Mouse (Mus musculus) forebrain, embryonic 10.5 days (tissue): Measurements from ENCODE around the gene Phgr1. TPM values are rescaled to one million over a fixed set of nuclear protein-coding genes. Genes with fewer than 3 reads are reported as not detected.

Experiments
- DNase-seq: peaks from one replicate; pipeline ENCODE4 v3.0.0-alpha.2; 2017; ENCODE audit warnings: low spot score; ENCODE audit errors: extremely low spot score
- H3K27ac ChIP-seq: fragments of 300-500 bp; sonication (generic); 2 replicates; pipeline ENCODE4 v1.5.1; 2016; ENCODE audit warnings: mild to moderate bottlenecking
- H3K27me3 ChIP-seq: fragments of 300-500 bp; sonication (generic); 2 replicates; pipeline ENCODE4 v1.6.1; 2016; ENCODE audit warnings: mild to moderate bottlenecking; ENCODE audit not compliant: poor library complexity, severe bottlenecking
- H3K36me3 ChIP-seq: fragments of 300-500 bp; sonication (generic); replicated peaks from 2 replicates; pipeline ENCODE4 v1.6.1; 2016; ENCODE audit warnings: mild to moderate bottlenecking, moderate library complexity
- H3K4me1 ChIP-seq: fragments of 300-500 bp; sonication (generic); 2 replicates; pipeline ENCODE4 v1.6.1; 2016
- H3K4me3 ChIP-seq: fragments of 300-500 bp; sonication (generic); 2 replicates; pipeline ENCODE4 v1.5.1; 2016; ENCODE audit warnings: mild to moderate bottlenecking, moderate library complexity
- H3K9me3 ChIP-seq: fragments of 300-500 bp; sonication (generic); 2 replicates; pipeline ENCODE4 v1.6.1; 2016; ENCODE audit warnings: mild to moderate bottlenecking, moderate library complexity
- WGBS: fragments of 180-500 bp; shearing (Covaris S2); methylation state at CpG from one replicate; pipeline ENCODE4 v1.1.7; 2016; 5-methylcytosine and 5-hydroxymethylcytosine counted together
- polyA plus RNA-seq: library from polyadenylated mRNA; unstranded; fragments of >200 nt; fragmentation: Nextera tagmentation; extraction: Ambion mirVana; gene quantifications from 2 replicates; pipeline ENCODE4 v1.2.1, GENCODE M21; 2016

The Phgr1 gene
- polyA plus RNA-seq, 1 experiment from 2014 or later = not detected

GRCm38 (mm10) chr2:118741183-118741582 is 31.4 kb upstream of the Phgr1 start:
- DNase-seq = no peak
- Histone ChIP-seq H3K36me3 (no peaks in the 10 kb centered on the region), H3K9me3 (no peaks in the 10 kb centered on the region), H3K27me3 (peaks cover 39% of the 10 kb centered on the region), H3K27ac (no peak overlapping the region), H3K4me1 (peaks cover 15% of the 10 kb centered on the region), H3K4me3 (no peak overlapping the region)
- WGBS = 79% methylated on average over 9 of the region's 9 CpGs

DNA sequence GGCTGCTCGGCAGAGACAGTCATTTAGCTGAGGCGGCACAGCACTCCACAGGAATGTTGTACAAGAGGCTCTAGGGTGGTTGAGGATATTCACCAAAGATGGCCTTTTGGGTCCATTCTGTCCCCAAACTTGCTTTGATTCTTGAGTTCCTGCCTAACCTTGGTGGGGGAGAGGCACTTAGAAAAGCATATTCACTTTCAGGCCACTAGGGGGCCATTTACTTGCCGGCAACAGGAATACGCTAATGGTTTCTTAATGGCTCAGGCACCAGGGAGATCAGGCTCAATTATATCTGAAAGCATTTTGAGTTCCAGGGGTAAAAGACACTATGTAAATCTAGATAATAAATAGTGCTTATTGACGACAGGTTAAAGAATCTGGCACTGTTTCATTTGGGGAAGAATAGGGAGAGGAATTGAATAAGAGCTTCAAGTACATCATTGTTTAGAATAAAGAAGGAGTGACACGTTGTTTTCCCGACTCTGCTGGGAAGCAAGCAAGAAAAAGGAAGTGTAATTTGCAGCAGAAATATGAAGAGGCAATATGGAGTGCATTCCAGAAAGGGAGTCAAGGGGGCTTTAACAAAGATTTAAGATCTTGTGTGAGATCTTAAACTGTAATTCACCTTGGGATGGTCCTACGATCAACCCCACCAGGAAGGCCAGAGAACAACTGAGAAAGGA is 29.2 kb upstream of the Phgr1 start:
- Histone ChIP-seq H3K4me1 (peaks cover 37% of the 10 kb centered on the region), H3K4me3 (no peak overlapping the region), H3K9me3 (no peaks in the 10 kb centered on the region), H3K27ac (no peak overlapping the region), H3K27me3 (peaks cover 52% of the 10 kb centered on the region), H3K36me3 (no peaks in the 10 kb centered on the region)
- 32% methylated on average over 8 of the region's 8 CpGs for WGBS
- DNase-seq = no peak

DNA sequence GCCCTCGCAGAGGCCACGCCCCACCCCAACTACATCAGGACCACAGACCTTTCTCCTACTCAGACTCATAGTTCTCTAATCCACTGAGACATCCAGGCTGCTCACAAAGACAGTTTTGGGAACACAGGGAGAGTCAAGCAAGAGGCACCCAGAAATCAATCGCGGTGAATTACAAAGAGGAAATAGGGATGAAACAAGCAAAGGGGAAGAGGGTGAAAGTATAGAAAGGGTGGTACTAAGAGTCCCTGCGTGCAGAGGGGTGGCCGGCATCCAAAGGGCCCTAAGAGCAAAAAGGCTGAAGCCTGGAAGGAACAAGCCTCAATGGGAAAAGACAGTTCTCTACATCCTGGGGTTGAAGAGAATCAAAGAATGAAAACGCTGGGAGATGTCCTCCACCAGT is 27.9 kb upstream of the Phgr1 start:
- Histone ChIP-seq H3K4me3 (peak overlapping the region; percentile 95), H3K9me3 (no peaks in the 10 kb centered on the region), H3K36me3 (peaks cover 10% of the 10 kb centered on the region; the same call in 1 of the 2 replicates), H3K4me1 (peaks cover 50% of the 10 kb centered on the region), H3K27me3 (peaks cover 64% of the 10 kb centered on the region), H3K27ac (no peak overlapping the region)
- DNase-seq = no peak
- WGBS = 4% methylated on average over 7 of the region's 7 CpGs

GRCm38 (mm10) chr2:118745232-118745884 is 27.2 kb upstream of the Phgr1 start, which contains the start of gene Inafm2:
Gene Inafm2, plus strand, starts transcription at chr2:118745758.
- WGBS = 2% methylated on average over 57 of the region's 57 CpGs
- Histone ChIP-seq H3K4me1 (peaks cover 57% of the 10 kb centered on the region), H3K9me3 (no peaks in the 10 kb centered on the region), H3K27ac (peak within 1 kb of the TSS; percentile 90), H3K27me3 (peaks cover 71% of the 10 kb centered on the region), H3K36me3 (peaks cover 13% of the 10 kb centered on the region), H3K4me3 (peak within 1 kb of the TSS; percentile 95)
- DNase-seq = peak; percentile 90

GRCm38 (mm10) chr2:118745915-118746901 is 26.4 kb upstream of the Phgr1 start:
- Histone ChIP-seq H3K4me3 (peak overlapping the region; percentile 95), H3K36me3 (peaks cover 14% of the 10 kb centered on the region), H3K4me1 (peaks cover 59% of the 10 kb centered on the region), H3K27me3 (peaks cover 78% of the 10 kb centered on the region), H3K27ac (peak overlapping the region; percentile 90), H3K9me3 (no peaks in the 10 kb centered on the region)
- WGBS = under 1% methylated on average over 113 of the region's 113 CpGs
- peak; percentile 62 for DNase-seq

- H3K4me1 ChIP-seq = peaks cover 66% of the 10 kb centered on the region
- no peaks in the 10 kb centered on the region for H3K9me3 ChIP-seq
- peaks cover 82% of the 10 kb centered on the region for H3K27me3 ChIP-seq
- 46% methylated on average over 10 of the region's 10 CpGs for WGBS
- peaks cover 14% of the 10 kb centered on the region for H3K36me3 ChIP-seq
- H3K27ac ChIP-seq = no peak overlapping the region
- H3K4me3 ChIP-seq = peak overlapping the region; percentile 95
- DNase-seq = no peak
These were observed 25.1 kb upstream of the Phgr1 start for GRCm38 (mm10) chr2:118747301-118747960.

DNA sequence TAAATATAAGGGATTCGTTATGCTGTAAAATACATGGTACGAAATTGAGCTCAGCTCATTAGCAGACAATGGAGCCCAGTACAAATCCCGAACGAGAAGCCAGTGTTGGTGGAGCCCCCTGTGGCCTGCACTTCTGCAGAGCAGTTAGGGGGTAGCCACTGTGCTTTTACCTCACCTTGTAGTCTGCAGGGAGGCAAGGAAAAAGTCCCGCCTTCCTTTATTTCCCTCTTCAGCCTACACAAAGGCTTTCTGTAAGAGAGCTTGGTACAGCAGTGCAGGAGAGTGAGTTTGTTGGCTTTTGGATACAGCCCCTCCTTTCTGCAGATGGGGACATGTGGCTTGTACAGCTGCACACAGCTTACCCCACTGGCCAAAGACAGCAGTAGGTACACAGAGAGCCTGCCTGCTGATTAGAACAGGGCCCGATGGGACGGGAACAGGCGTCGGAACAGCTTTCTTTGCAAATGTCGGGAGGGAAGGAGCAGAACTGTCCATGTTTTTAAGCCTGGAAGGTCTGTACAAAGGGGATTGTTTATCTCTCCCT is 23.2 kb upstream of the Phgr1 start:
- Histone ChIP-seq H3K4me3 (peak overlapping the region; percentile 18), H3K27ac (no peak overlapping the region), H3K4me1 (peaks cover 66% of the 10 kb centered on the region), H3K9me3 (no peaks in the 10 kb centered on the region), H3K27me3 (peaks cover 69% of the 10 kb centered on the region), H3K36me3 (peaks cover 14% of the 10 kb centered on the region)
- 22% methylated on average over 10 of the region's 10 CpGs for WGBS
- peak; percentile 35 for DNase-seq

- Histone ChIP-seq H3K4me3 (no peak overlapping the region), H3K4me1 (peaks cover 56% of the 10 kb centered on the region), H3K9me3 (no peaks in the 10 kb centered on the region), H3K36me3 (peaks cover 14% of the 10 kb centered on the region), H3K27me3 (peaks cover 64% of the 10 kb centered on the region), H3K27ac (no peak overlapping the region)
- no peak for DNase-seq
- 88% methylated on average over 8 of the region's 8 CpGs for WGBS
These were observed 22.1 kb upstream of the Phgr1 start for GRCm38 (mm10) chr2:118750476-118750875.

GRCm38 (mm10) chr2:118751896-118752791 is 20.4 kb upstream of the Phgr1 start:
- Histone ChIP-seq H3K4me3 (no peak overlapping the region), H3K4me1 (peaks cover 45% of the 10 kb centered on the region), H3K9me3 (no peaks in the 10 kb centered on the region), H3K27me3 (peaks cover 79% of the 10 kb centered on the region), H3K36me3 (peaks cover 14% of the 10 kb centered on the region), H3K27ac (no peak overlapping the region)
- WGBS = 74% methylated on average over 16 of the region's 16 CpGs
- DNase-seq = no peak

DNA sequence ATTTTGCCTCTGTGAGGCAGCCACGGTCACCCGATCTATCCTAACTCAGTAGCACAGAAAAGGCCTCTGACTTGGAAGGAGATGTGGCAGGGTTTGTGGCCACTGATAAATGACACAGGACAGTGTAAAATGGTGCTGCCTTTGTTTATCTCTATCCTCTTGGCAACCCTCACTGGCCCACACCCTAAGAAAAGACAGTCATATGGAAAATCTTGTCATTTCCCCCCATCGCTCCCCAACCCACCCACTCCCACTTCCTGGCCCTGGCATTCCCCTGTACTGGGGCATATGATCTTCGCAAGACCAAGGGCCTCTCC is 19.8 kb upstream of the Phgr1 start:
- no peaks in the 10 kb centered on the region for H3K9me3 ChIP-seq
- DNase-seq = no peak
- H3K27me3 ChIP-seq = peaks cover 79% of the 10 kb centered on the region
- WGBS = 82% methylated on average over 4 of the region's 4 CpGs
- H3K4me3 ChIP-seq = no peak overlapping the region
- H3K27ac ChIP-seq = no peak overlapping the region
- peaks cover 43% of the 10 kb centered on the region for H3K4me1 ChIP-seq
- H3K36me3 ChIP-seq = peaks cover 14% of the 10 kb centered on the region

- WGBS = 89% methylated on average over 5 of the region's 5 CpGs
- Histone ChIP-seq H3K27me3 (peaks cover 79% of the 10 kb centered on the region), H3K4me1 (peaks cover 29% of the 10 kb centered on the region), H3K36me3 (peaks cover 9% of the 10 kb centered on the region), H3K4me3 (no peak overlapping the region), H3K27ac (no peak overlapping the region), H3K9me3 (no peaks in the 10 kb centered on the region)
- no peak for DNase-seq
These were observed 18.4 kb upstream of the Phgr1 start for GRCm38 (mm10) chr2:118754143-118754542.
